Mouse (Mus musculus) lung, postnatal 0 days (tissue): ENCODE results near the gene Zbtb6.

Experiments used
- CTCF ChIP-seq: IDR thresholded peaks from 2 replicates; pipeline ENCODE4 v1.5.1; 2016; ENCODE audit warnings: antibody characterized with exemption, mild to moderate bottlenecking
- EP300 ChIP-seq: IDR thresholded peaks from 2 replicates; pipeline ENCODE4 v1.6.1; 2016; ENCODE audit warnings: antibody characterized with exemption, mild to moderate bottlenecking, control low read depth

- TF ChIP-seq CTCF = no peak
- TF ChIP-seq EP300 = no peak
Measured at GRCm38 (mm10) chr2:37488956-37489355, 46.0 kb upstream of the Zbtb6 start.
